Mouse (Mus musculus): ENCODE measurements at regions not wholly inside any gene's neighbourhood (a gene's known extent, or its start where the extent isn't known, plus 50 kb on each side); places are given as distances from the start of the nearest gene placed in this dataset.

DNA sequence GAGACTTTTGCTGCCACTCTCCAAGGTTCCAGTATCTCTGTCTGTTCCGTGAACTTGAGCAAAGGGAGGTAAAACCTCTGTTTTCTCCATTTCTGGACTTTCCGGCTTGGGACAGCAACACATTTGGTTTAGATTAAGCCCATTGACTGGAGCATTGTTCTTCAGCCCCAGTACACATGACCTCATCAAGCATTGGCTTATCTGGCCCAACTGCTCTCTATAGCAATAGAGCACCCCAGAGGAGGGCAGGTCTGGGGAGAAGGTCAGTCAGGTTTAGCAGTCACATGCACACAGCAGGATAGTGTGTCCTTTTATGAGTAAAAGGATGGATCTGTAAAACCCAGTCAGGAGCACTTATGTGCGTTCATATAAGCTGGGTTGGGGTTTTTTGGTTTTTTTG, 268.1 kb upstream of the Mpped2 start:
- ATAC-seq, result peak; percentile 62
- 21% methylated on average over 3 of the region's 3 CpGs for WGBS

DNA sequence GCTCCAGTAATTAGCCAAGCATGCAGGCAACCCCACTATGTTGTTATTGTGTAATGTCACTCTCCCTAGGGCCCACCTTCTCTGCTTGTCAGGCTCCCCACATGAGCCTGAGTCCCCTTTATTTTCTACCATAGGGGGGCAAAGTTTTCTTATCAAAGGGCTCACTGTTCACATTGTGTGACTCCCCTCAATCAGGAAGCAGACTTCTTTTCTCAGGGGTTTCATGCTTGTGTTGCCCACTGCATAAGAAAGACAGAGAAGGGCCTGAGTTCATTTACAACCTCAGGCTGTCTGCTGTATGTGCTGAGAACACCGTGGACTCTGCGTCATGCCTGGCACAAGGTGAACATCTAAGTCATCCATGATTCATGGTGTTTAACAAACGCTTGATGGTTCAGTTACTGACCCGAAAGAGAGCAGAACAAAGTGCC, 267.6 kb upstream of the Mpped2 start:
- Histone ChIP-seq H3K4me2 (no peak overlapping the region), H3K9ac (no peak overlapping the region), H3K27ac (0 out of 2 replicates have a peak overlapping the region, but pooled peaks have one; percentile 15), H3K36me3 (ENCODE audit: poor library complexity, severe bottlenecking) (no peaks in the 10 kb centered on the region), H3K4me1 (peaks cover 21% of the 10 kb centered on the region), H3K9me3 (replicated peaks) (no peaks in the 10 kb centered on the region), H3K27me3 (no peaks in the 10 kb centered on the region), H3K4me3 (no peak overlapping the region)
- peak; percentile 91 for ATAC-seq
- WGBS, result 22% methylated on average over 4 of the region's 4 CpGs

More for the DNA sequence above, 268.1 kb upstream of the Mpped2 start:
- Histone ChIP-seq H3K4me3 (no peak overlapping the region), H3K4me1 (peaks cover 21% of the 10 kb centered on the region), H3K36me3 (ENCODE audit: poor library complexity, severe bottlenecking) (no peaks in the 10 kb centered on the region), H3K27me3 (no peaks in the 10 kb centered on the region), H3K9me3 (replicated peaks) (no peaks in the 10 kb centered on the region), H3K4me2 (no peak overlapping the region), H3K27ac (no peak overlapping the region), H3K9ac (no peak overlapping the region)

DNA sequence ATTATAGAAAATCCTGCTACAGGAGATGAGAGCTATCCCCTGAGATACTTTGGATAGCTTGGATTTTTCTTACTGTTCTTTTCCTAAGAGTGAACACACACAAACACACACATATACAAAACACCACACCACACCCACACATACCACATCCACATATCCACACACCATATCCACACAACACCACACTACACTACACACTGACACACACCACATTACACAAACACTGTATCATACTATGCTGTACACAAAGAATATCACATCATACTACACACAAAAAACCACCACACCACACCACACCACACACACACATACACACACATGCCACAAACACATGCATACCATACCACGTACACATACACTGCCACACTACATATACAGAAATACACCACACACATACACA, 267.1 kb upstream of the Mpped2 start:
- H3K27ac ChIP-seq, result no peak overlapping the region
- no peak overlapping the region for H3K4me3 ChIP-seq
- H3K9me3 ChIP-seq (replicated peaks), result no peaks in the 10 kb centered on the region
- WGBS, result 92% methylated on average over 1 of the region's 1 CpGs
- no peak overlapping the region for H3K4me2 ChIP-seq
- ATAC-seq, result peak; percentile 14; the same call in 1 of the 2 replicates
- H3K9ac ChIP-seq, result no peak overlapping the region
- peaks cover 24% of the 10 kb centered on the region for H3K4me1 ChIP-seq
- H3K36me3 ChIP-seq (ENCODE audit: poor library complexity, severe bottlenecking), result no peaks in the 10 kb centered on the region
- H3K27me3 ChIP-seq, result no peaks in the 10 kb centered on the region

DNA sequence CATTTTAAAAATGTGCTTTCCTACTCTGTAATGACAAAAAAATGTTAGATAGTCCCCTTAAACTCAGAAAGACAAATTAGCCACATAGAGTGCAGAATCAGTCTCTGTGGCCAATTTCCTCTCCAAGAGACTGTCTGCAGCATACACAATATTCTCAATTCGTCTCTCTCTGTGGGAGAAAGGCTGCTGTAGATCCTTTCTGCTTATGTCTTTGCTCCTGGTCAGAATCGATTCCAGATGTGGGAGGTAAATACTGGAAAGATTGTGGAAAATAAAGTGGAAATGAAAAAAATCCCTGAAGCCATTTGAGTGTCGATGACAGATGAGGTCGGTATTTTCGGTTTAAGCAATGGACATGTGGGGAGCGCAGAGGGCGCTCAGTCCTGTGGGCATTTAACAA, 265.8 kb upstream of the Mpped2 start:
- Histone ChIP-seq H3K27me3 (no peaks in the 10 kb centered on the region), H3K4me3 (no peak overlapping the region), H3K9ac (no peak overlapping the region), H3K4me2 (no peak overlapping the region), H3K4me1 (peaks cover 36% of the 10 kb centered on the region), H3K9me3 (replicated peaks) (no peaks in the 10 kb centered on the region), H3K36me3 (ENCODE audit: poor library complexity, severe bottlenecking) (no peaks in the 10 kb centered on the region), H3K27ac (no peak overlapping the region)
- 87% methylated on average over 7 of the region's 7 CpGs for WGBS
- ATAC-seq, result no peak

DNA sequence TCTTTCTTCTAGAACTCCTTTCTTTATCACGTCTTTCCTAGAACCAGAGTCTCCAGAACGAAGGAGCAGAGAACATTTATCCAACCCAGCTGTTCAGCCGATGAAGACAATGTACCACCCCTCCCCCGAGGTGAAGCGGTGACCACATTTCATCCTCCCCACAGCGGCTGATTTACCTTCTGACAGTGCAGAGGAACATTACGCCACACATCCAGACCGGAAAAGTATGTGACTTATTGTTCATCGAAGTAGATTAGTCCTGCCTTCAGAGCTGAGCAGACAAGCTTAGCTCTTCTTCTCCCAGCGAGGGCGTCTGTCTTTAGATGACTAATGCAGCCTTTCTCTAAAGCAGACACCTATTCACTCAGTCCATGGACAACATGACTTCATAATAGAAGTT, 264.2 kb upstream of the Mpped2 start:
- H3K36me3 ChIP-seq (ENCODE audit: poor library complexity, severe bottlenecking), result no peaks in the 10 kb centered on the region
- 63% methylated on average over 11 of the region's 11 CpGs for WGBS
- H3K27me3 ChIP-seq, result no peaks in the 10 kb centered on the region; the same call in 1 of the 2 replicates

DNA sequence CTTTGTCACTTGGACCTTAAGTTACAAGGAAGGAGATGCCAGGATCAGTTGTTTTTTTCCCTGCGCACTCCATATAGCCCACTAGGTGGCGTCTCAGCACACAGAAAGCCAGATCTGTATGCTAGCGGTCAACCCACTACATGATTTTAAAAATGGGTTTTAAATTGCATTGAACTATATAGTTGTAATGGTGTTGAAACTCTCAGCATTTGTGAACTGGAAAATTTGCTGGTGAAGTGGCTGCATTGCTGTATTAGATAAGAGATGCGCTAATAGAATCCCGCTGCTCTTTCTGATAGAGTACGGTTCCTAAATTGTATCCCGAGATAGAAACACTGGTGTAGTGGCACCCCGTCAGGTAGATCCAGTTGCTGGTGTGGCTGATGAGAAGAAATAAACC, 261.9 kb upstream of the Mpped2 start:
- Histone ChIP-seq H3K4me3 (peak overlapping the region; percentile 23), H3K27ac (peak overlapping the region; percentile 51; the same call in 1 of the 2 replicates), H3K4me1 (peaks cover 26% of the 10 kb centered on the region), H3K9ac (no peak overlapping the region), H3K27me3 (no peaks in the 10 kb centered on the region; the same call in 1 of the 2 replicates), H3K9me3 (replicated peaks) (no peaks in the 10 kb centered on the region), H3K4me2 (peak overlapping the region; percentile 60), H3K36me3 (ENCODE audit: poor library complexity, severe bottlenecking) (no peaks in the 10 kb centered on the region)
- peak; percentile 81 for ATAC-seq
- WGBS, result 16% methylated on average over 8 of the region's 8 CpGs

More for the DNA sequence above, 264.2 kb upstream of the Mpped2 start:
- no peak overlapping the region for H3K4me3 ChIP-seq
- ATAC-seq, result no peak
- H3K9me3 ChIP-seq (replicated peaks), result no peaks in the 10 kb centered on the region
- H3K27ac ChIP-seq, result no peak overlapping the region
- H3K9ac ChIP-seq, result no peak overlapping the region
- no peak overlapping the region for H3K4me2 ChIP-seq
- H3K4me1 ChIP-seq, result peaks cover 38% of the 10 kb centered on the region

DNA sequence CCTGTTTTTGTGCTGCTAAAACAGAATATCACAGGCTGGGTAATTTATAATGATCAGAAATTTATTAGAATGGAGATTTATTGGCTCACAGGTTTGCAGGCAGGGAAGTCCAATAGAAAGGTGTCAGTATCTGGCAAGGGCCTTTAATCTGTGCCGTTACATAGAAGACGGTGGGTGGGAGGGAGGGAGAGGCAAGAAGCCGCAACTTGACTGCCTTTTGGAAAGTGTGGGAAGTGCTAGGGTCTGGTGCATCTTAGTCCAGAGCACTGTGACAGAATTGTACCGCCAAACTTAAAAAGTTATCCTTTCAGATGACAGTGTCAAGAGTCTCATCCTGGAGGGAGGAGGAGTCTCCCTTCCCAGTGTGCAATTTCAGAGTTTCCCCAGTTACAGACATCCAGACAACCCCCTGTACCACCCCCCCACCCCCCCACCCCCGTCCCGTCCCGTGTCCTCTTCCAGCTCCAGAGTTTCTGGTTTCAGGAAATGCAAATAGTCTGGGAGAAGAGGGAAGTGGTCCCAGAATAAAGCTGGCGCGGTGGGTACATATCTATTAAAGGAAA, 261.4 kb upstream of the Mpped2 start:
- Histone ChIP-seq H3K4me3 (peak overlapping the region; percentile 23), H3K4me2 (peak overlapping the region; percentile 60), H3K27ac (peak overlapping the region; percentile 51; the same call in 1 of the 2 replicates), H3K9me3 (replicated peaks) (no peaks in the 10 kb centered on the region), H3K36me3 (ENCODE audit: poor library complexity, severe bottlenecking) (no peaks in the 10 kb centered on the region), H3K27me3 (no peaks in the 10 kb centered on the region; the same call in 1 of the 2 replicates), H3K9ac (no peak overlapping the region), H3K4me1 (peaks cover 22% of the 10 kb centered on the region)
- peak; percentile 59 for ATAC-seq
- WGBS, result 12% methylated on average over 9 of the region's 9 CpGs

DNA sequence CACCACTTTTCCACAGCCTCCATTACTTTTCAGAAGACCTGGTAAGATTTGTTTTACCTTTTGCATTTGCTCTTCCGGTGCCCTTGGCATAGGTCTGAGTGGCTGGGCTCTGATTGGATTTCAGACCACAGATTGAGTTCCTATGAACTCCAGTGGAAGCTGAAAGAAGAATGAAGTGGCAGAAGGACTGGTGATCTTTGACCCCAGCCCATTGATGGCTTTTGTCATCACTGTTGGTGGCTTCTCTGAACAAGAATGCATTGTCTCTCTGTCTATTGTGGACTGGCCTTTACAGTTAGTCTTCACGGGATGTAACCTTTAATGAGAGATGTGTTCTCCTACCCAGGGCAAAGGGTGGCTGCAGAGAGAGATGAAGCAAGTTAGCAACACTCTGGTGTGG, 256.9 kb upstream of the Mpped2 start:
- Histone ChIP-seq H3K9ac (no peak overlapping the region), H3K9me3 (replicated peaks) (no peaks in the 10 kb centered on the region), H3K4me2 (no peak overlapping the region), H3K4me3 (no peak overlapping the region), H3K4me1 (peaks cover 13% of the 10 kb centered on the region), H3K27me3 (no peaks in the 10 kb centered on the region; the same call in 1 of the 2 replicates), H3K27ac (no peak overlapping the region), H3K36me3 (ENCODE audit: poor library complexity, severe bottlenecking) (no peaks in the 10 kb centered on the region)
- WGBS, result 26% methylated on average over 2 of the region's 2 CpGs
- ATAC-seq, result no peak

DNA sequence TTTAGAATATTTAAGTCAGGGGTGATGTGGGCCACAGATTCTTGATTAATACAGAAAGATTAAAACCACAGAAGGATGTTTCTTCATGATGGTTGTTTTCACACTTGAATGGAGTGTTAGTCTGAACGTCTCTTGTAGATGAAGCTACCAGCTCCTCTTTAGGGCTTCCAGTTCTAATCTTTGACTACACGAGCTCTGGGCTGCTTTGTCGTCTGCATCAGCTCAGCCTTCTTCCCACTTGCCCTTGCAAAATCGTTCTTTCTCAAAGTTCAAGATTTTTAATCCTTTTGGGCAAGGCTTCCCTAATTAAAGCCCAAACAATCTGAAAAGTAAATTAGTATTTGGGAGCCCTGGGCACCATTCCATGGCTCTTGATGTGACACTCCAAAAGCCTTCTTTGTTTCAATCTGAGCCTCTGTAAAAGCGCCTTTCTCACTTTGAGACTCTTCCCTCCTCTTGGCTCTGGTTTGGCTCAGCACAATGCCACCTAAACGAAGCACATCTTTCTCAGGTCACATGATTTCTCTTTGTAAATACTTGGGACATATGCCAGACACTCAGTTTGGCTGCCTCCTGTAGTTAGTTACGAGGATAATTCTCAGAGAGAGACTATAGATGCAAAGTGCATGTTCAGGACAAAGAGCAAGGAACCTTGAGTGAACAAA, 238.6 kb upstream of the Mpped2 start:
- 21% methylated on average over 7 of the region's 7 CpGs for WGBS
- Histone ChIP-seq H3K4me1 (peaks cover 13% of the 10 kb centered on the region; the same call in 1 of the 2 replicates), H3K27ac (peak overlapping the region; percentile 76), H3K27me3 (no peaks in the 10 kb centered on the region), H3K9me3 (replicated peaks) (no peaks in the 10 kb centered on the region), H3K4me3 (no peak overlapping the region), H3K4me2 (no peak overlapping the region), H3K9ac (no peak overlapping the region), H3K36me3 (ENCODE audit: poor library complexity, severe bottlenecking) (no peaks in the 10 kb centered on the region)
- peak; percentile 92 for ATAC-seq

DNA sequence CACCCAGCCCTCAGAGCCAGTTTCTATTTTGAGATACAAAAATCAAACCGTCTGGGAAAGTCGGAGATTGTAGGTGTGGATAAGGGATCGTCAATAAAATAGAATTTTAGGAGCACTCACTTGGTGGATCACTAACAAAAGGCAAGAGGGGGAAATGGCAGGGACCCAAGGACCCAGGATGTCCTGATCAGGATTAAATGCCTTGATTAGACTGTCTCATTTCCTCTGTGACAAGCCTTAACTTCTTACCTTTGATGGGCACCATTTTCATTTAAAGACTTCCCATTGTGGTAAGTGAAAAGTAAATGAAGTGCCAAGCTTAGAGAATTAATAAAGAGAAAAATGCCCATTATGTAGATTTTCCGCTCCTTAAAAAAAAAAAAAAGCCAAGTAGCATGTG, 238.0 kb upstream of the Mpped2 start:
- H3K4me2 ChIP-seq, result no peak overlapping the region
- peak; percentile 76 for ATAC-seq
- no peak overlapping the region for H3K4me3 ChIP-seq
- no peaks in the 10 kb centered on the region for H3K27me3 ChIP-seq
- H3K36me3 ChIP-seq (ENCODE audit: poor library complexity, severe bottlenecking), result no peaks in the 10 kb centered on the region
- H3K4me1 ChIP-seq, result peaks cover 13% of the 10 kb centered on the region; the same call in 1 of the 2 replicates
- no peaks in the 10 kb centered on the region for H3K9me3 ChIP-seq (replicated peaks)
- 41% methylated on average over 4 of the region's 4 CpGs for WGBS
- H3K27ac ChIP-seq, result peak overlapping the region; percentile 76
- no peak overlapping the region for H3K9ac ChIP-seq

DNA sequence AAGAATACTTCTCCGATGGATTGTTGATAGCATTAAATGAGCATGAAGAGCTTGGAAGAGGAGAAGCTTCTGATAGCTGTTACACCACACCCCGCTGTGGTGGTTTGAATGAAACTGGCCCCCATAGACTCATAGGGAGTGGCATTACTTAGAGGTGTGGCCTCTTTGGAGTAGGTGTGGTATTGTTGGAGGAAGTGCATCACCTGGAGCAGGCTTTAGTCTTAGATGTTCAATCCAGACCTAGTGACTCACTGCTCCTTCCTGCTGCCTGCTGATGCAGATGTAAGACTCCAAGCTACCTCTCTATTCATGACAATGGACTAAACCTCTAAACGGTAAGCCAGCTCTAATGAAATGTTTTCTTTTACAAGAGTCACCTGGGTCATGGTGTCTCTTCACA, 237.1 kb upstream of the Mpped2 start:
- Histone ChIP-seq H3K27ac (peak overlapping the region; percentile 31), H3K4me2 (no peak overlapping the region), H3K4me3 (no peak overlapping the region), H3K4me1 (peaks cover 15% of the 10 kb centered on the region; the same call in 1 of the 2 replicates), H3K9ac (no peak overlapping the region), H3K9me3 (replicated peaks) (no peaks in the 10 kb centered on the region), H3K36me3 (ENCODE audit: poor library complexity, severe bottlenecking) (no peaks in the 10 kb centered on the region), H3K27me3 (no peaks in the 10 kb centered on the region)
- 75% methylated on average over 3 of the region's 3 CpGs for WGBS
- ATAC-seq, result no peak

DNA sequence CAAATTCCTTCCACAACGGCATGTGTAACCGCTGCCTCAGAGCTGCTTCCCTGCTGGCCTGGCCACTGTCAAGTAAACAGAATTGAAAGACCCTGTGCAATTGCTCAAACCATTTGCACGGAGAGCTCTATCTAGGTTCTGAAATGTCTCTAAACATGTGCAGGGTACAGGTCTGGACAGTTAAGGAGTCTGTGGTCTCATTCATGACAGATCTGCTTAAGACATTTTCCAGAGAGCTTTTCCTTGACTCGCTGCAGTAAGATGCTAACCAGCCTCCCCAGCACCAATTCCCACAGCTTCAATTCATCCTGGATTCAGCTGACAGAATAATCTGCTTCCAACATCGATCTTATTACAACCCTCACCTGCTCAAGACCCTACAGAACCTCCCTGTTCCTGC, 235.1 kb upstream of the Mpped2 start:
- 45% methylated on average over 5 of the region's 5 CpGs for WGBS
- peaks cover 28% of the 10 kb centered on the region for H3K4me1 ChIP-seq
- H3K36me3 ChIP-seq (ENCODE audit: poor library complexity, severe bottlenecking), result no peaks in the 10 kb centered on the region
- H3K27me3 ChIP-seq, result no peaks in the 10 kb centered on the region
- H3K9me3 ChIP-seq (replicated peaks), result no peaks in the 10 kb centered on the region
- no peak overlapping the region for H3K27ac ChIP-seq
- no peak overlapping the region for H3K9ac ChIP-seq
- no peak overlapping the region for H3K4me3 ChIP-seq
- H3K4me2 ChIP-seq, result no peak overlapping the region
- no peak for ATAC-seq
